Mouse (Mus musculus) ovary, postnatal 10 days (tissue): ENCODE measurements around the gene Olfr1180.
"Not testable (repeated sequence)": the region's sequence is repeated elsewhere in the genome, so short reads cannot be mapped to it uniquely, and the experiment has no call there.

Experiments used
- DNase-seq: peaks from one replicate; pipeline ENCODE4 v3.0.0; 2022; ENCODE audit warnings: low spot score

Gene Olfr1180

DNA sequence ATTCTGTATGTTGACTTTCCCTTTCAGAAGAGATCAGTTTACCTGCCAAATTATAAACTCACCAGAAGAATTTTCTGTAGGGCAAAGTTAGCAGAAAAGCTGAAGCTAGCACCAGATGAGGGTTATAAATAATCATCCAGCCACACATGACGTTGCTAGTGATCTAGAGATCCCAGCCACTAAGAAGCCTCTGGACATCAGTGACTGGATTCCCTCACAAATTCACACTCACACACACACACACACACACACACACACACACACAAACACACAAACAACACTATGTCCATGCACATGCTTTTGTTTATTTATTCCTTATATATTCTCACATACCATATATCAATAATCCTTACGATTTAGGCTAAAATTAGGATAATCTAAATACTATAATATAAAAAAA is at the start of gene Olfr1180:
Olfr1180 (minus strand) TSS at position 101 of the 400 bp plus-strand sequence.
- DNase-seq, result no peak

DNA sequence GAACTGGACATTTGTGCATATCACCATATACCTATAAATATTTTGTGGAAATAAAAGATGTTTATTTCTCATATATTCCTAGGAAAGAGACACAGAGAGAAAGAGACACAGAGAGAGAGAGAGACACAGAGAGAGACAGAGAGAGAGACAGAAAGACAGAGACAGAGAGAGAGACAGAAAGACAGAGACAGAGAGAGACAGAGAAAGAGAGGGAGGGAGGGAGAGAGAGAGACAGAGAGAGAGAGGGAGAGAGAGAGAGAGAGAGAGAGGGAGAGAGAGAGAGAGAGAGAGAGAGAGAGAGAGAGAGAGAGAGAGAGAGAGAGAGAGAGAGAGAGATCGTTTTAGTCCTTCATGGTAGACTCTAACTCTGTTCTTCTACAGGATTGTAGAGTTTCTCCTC is 35.6 kb upstream of the Olfr1180 start, which contains the start of gene Olfr1183:
Olfr1183 (plus strand) TSS at position 301 of the 400 bp plus-strand sequence.
- DNase-seq, result not testable (repeated sequence)

DNA sequence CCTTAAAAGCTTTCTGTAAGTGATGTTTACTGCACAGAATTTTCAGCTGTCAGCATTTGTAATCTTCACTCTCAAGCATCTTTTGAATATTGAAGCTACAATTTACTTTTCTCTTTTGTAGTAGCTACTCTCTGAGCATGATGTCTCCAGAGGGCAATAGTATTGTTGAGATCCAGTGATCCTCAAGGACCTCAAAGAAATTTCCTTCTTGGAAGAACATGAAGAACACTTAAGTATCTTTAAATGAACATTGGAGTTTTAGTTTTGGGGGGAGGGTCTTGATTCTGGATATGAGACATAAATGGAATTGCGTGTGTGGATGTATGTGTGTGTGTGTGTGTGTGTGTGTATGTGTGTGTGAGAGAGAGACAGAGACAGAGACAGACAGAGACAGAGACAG is 30.1 kb upstream of the Olfr1180 start, which contains the start of gene Gm13757:
Gm13757 (minus strand) TSS at position 101 of the 400 bp plus-strand sequence.
- no peak for DNase-seq

DNA sequence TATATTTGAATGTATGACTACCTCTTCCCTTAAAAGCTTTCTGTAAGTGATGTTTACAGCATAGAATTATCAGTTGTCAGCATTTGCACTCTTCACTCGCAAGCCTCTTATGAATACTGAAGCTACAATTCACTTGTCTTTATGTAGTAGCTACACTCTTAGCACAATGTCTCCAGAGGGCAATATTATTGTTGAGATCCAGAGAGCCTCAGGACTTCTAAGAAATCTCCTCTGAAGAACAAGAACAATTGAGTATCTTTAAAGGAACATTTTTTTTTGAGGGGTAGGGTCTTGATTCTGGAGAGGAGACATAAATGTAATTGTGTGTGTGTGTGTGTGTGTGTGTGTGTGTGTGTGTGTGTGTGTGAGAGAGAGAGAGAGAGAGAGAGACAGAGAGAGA is 7.1 kb upstream of the Olfr1180 start, which contains the start of gene Olfr1181:
Olfr1181 (minus strand) TSS at position 101 of the 400 bp plus-strand sequence.
- DNase-seq, result no peak

DNA sequence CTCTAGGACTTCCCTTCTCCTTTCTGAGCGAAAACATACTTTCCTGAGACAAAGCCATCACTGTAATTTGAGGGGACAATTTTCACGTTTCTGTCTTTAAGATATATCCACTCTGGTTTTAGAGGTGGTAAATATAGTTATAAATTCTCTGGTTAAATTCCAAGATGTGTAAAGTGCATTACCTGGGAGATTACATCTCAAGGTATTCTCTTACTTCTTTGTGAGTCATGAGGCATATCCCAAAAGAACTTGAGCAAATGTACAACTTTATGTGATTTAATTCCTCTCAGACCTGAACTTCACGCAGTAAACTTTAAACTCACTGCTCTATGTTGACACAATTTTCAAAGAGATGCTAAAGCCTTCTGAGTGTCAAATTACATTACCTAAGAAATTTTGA is 12.6 kb downstream of the Olfr1180 start, which contains the start of gene Olfr1179:
Olfr1179 (minus strand) TSS at position 101 of the 400 bp plus-strand sequence.
- no peak for DNase-seq

DNA sequence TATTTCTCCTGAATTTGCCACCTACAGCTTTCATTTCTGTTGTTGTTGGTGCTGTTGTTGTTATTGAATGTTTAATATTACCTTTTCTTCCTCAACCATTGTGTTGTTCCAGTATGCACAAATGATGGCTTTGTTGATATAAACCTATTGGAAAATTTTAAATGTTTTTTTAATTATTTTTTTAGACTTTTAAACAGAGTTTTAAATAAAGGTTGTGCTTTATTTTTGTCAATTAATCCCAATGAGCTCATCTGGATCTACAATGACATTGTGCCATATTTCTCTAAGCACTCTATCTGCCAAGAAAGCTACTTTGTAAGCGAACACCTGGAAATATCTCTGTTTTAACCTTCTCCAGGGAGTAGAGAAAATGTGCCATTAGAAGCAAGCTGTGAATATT is 32.2 kb downstream of the Olfr1180 start, which contains the start of gene Olfr1178:
Olfr1178 (plus strand) TSS at position 301 of the 400 bp plus-strand sequence.
- no peak for DNase-seq
